Mouse (Mus musculus) heart, postnatal 4 days (tissue): ENCODE measurements at regions not wholly inside any gene's neighbourhood (a gene's known extent, or its start where the extent isn't known, plus 50 kb on each side); places are given as distances from the start of the nearest gene placed in this dataset.

ENCODE experiments used
- DNase-seq: peaks from one replicate; pipeline ENCODE4 v3.0.0; 2021

- DNase-seq: no peak
Observed at GRCm38 (mm10) chr16:37725745-37726144, 50.9 kb upstream of the Fstl1 start.

DNA sequence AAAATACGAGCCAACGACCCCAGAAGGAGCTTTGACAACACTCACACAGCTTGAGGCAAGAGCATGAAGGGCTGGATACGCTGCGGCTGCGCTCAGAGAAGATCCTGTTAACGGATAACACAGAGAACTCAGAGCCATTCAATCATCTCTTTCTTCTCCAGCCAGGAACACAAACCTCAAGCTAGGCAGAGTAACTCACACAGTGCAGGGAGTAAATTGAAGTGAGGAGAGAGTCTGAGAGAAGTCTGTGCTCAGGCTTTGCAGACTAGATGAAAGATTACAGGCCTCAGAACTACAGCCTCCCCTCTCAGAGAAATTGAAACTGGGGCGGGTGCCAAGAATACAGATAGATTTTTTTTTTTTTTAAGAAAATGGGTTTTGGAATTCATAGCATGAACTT, 60.9 kb upstream of the Ndufb4 start:
- no peak for DNase-seq

DNA sequence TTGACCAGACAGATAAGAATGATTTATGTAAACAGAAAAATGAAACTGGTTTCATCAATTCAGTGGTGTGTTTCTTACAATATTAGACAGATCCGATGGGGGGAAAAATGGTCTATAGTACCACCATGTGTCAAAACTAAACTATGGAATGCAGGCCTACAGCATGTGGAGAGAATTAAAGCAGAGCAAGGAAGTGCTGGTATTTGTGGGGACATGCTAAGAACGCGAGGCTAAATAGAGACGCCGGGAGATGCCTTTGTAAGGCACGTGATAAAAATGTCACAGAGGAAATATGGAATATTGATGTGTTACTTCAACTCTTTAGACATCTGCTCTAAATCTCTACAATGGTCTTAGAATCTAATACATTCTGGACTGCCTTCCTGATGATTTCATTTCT, 60.0 kb upstream of the Ndufb4 start:
- DNase-seq: no peak

DNA sequence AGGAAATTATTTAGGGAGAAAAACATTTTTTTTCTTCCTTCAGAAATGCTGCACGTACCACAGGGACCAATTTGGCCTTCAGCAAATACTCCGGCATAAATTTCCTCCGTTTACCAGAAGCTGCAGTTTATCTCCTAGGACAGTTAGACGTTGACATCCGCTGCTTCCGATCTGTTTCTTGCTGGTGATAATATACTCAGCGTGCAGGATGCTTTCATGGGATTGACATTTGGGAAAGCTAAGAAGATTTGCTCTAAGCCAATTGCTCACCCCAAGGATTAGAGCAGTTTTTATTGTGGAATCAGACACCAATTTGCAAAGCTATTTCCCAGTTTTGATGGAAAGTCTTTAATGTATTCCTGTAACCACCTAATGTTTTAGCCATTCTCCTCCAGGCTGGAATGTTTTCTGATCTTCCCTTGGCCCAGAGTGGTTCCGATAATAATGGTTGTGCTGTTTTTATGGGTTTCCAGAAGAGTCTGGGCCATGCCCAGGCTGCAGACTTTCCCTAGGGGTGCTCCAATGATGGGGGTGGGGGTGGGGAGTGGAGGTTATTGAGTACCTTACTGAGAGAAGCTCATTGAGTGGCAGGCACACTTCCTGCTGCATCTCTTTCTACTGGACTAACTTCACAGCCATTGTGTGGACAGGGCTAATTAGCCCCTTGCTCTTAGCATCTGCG, 52.1 kb upstream of the Ndufb4 start:
- DNase-seq: no peak

- DNase-seq: no peak
Observed at GRCm38 (mm10) chr16:37705209-37705608, 51.0 kb upstream of the Ndufb4 start.

- peak; percentile 26 for DNase-seq
Observed at GRCm38 (mm10) chr16:37704461-37705155, 50.4 kb upstream of the Ndufb4 start.
